Mouse (Mus musculus): ENCODE measurements around the gene Gm10320.

GRCm38 (mm10) chr13:98540206-98540605 lies 48.4 kb upstream of the Gm10320 start:
- no peak for TF ChIP-seq HCFC1 (IDR thresholded peaks at IDR 0.05; ENCODE audit: borderline replicate concordance, insufficient read depth, low read length)
- TF ChIP-seq ZNF384 (IDR thresholded peaks at IDR 0.05; ENCODE audit: low read depth, low read length) = no peak
- TF ChIP-seq ZC3H11A (IDR thresholded peaks at IDR 0.05; ENCODE audit: borderline replicate concordance, low read depth, low read length) = no peak

All from ES-E14 (cell line).